Mouse (Mus musculus): ENCODE measurements around the gene Tenm2.

DNA sequence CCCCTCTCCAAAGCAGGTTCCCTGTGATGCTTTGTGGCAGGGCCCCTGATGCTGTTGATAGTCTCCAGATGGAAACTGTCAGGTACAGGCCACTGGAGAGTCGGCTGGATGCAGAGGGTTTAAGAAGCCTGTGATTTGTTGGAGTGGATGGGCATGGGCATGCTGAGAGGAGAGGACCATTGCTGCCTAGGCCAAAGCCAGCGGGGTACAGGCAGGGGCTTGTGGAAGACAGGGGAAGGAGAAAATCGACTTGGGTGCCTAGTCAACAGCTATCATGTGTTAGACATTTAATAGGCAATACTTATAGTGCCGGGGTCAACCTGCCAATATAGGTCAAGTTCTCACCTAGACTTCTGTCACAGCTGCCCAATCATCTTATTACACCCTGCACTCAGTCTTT, 926.4 kb downstream of the Tenm2 start:
- TF ChIP-seq CTCF (IDR thresholded peaks at IDR 0.05), result no peak
- TF ChIP-seq EP300 (IDR thresholded peaks at IDR 0.05), result no peak

Measured in lung, postnatal 0 days (tissue).